Mouse (Mus musculus): ENCODE measurements at regions not wholly inside any gene's neighbourhood (a gene's known extent, or its start where the extent isn't known, plus 50 kb on each side); places are given as distances from the start of the nearest gene placed in this dataset.

- DNase-seq = no peak
Observed at GRCm38 (mm10) chr8:6577868-6578634, 1472.9 kb upstream of the Slc10a2 start.

GRCm38 (mm10) chr8:6575241-6575640, 1470.1 kb upstream of the Slc10a2 start:
- DNase-seq = no peak

GRCm38 (mm10) chr8:6573492-6573891, 1468.3 kb upstream of the Slc10a2 start:
- no peak for DNase-seq

GRCm38 (mm10) chr8:6572066-6572665, 1467.0 kb upstream of the Slc10a2 start:
- DNase-seq = peak; percentile 91 to 95

- no peak for DNase-seq
Observed at GRCm38 (mm10) chr8:6550965-6551364, 1445.8 kb upstream of the Slc10a2 start.

- no peak for DNase-seq
Observed at GRCm38 (mm10) chr8:6527171-6527570, 1422.0 kb upstream of the Slc10a2 start.

GRCm38 (mm10) chr8:6515882-6516682, 1410.9 kb upstream of the Slc10a2 start:
- DNase-seq = no peak

GRCm38 (mm10) chr8:6492453-6492852, 1387.3 kb upstream of the Slc10a2 start:
- peak; percentile 66 to 78 for DNase-seq

GRCm38 (mm10) chr8:6481966-6482365, 1376.8 kb upstream of the Slc10a2 start:
- no peak for DNase-seq

GRCm38 (mm10) chr8:6471089-6471488, 1365.9 kb upstream of the Slc10a2 start:
- DNase-seq = no peak

- no peak for DNase-seq
Observed at GRCm38 (mm10) chr8:6456553-6457180, 1351.5 kb upstream of the Slc10a2 start.

- no peak for DNase-seq
Observed at GRCm38 (mm10) chr8:6448301-6448700, 1343.2 kb upstream of the Slc10a2 start.

- no peak for DNase-seq
Observed at GRCm38 (mm10) chr8:6439069-6439468, 1333.9 kb upstream of the Slc10a2 start.

All from cerebellum, postnatal 14 days (tissue).